Mouse (Mus musculus) urinary bladder, postnatal 10 days (tissue): ENCODE measurements around the gene Ubb.

Experiments used
- DNase-seq: peaks from one replicate; pipeline ENCODE4 v3.0.0; 2022; ENCODE audit warnings: low spot score

Gene Ubb

GRCm38 (mm10) chr11:62551226-62552119 lies 502 bp downstream of the Ubb start:
- DNase-seq = peak; percentile 74

GRCm38 (mm10) chr11:62553186-62553585 lies 2.2 kb downstream of the Ubb start:
- no peak for DNase-seq

- no peak for DNase-seq
Observed at GRCm38 (mm10) chr11:62553633-62554032, 2.7 kb downstream of the Ubb start.

- no peak for DNase-seq
Observed at GRCm38 (mm10) chr11:62554163-62554855, 3.3 kb downstream of the Ubb start.

- no peak for DNase-seq
Observed at GRCm38 (mm10) chr11:62554934-62555517, 4.1 kb downstream of the Ubb start.

GRCm38 (mm10) chr11:62555896-62556412 lies 5.0 kb downstream of the Ubb start:
- DNase-seq = no peak

- no peak for DNase-seq
Observed at GRCm38 (mm10) chr11:62557205-62557604, 6.2 kb downstream of the Ubb start.

GRCm38 (mm10) chr11:62558152-62558551 lies 7.2 kb downstream of the Ubb start:
- DNase-seq = no peak

GRCm38 (mm10) chr11:62558961-62559646 lies 8.1 kb downstream of the Ubb start:
- no peak for DNase-seq

GRCm38 (mm10) chr11:62560463-62561016 lies 9.6 kb downstream of the Ubb start:
- no peak for DNase-seq

GRCm38 (mm10) chr11:62563590-62563989 lies 12.6 kb downstream of the Ubb start:
- DNase-seq = no peak

GRCm38 (mm10) chr11:62565747-62566146 lies 14.8 kb downstream of the Ubb start:
- DNase-seq = no peak

GRCm38 (mm10) chr11:62566211-62566610 lies 15.2 kb downstream of the Ubb start:
- no peak for DNase-seq

GRCm38 (mm10) chr11:62568300-62568699 lies 17.3 kb downstream of the Ubb start:
- DNase-seq = no peak

- no peak for DNase-seq
Observed at GRCm38 (mm10) chr11:62573959-62574702, 23.2 kb downstream of the Ubb start, which contains the start of gene Trpv2. Trpv2 (plus strand) TSS chr11:62574486.

GRCm38 (mm10) chr11:62574703-62575085 lies 23.7 kb downstream of the Ubb start:
- no peak for DNase-seq

GRCm38 (mm10) chr11:62575297-62575658 lies 24.3 kb downstream of the Ubb start:
- DNase-seq = peak; percentile 56

- DNase-seq = no peak
Observed at GRCm38 (mm10) chr11:62575659-62576438, 24.9 kb downstream of the Ubb start.

GRCm38 (mm10) chr11:62576530-62577152 lies 25.7 kb downstream of the Ubb start:
- no peak for DNase-seq

- no peak for DNase-seq
Observed at GRCm38 (mm10) chr11:62583031-62583430, 32.1 kb downstream of the Ubb start.
